Mouse (Mus musculus) midbrain, postnatal 0 days (tissue): ENCODE data around the gene Ska2. TPM values are rescaled to one million over a fixed set of nuclear protein-coding genes. Genes with fewer than 3 reads are reported as not detected.
A peak's percentile ranks its signal among the peaks of the same experiment; 100 is the strongest.

Experiments
- ATAC-seq: fragments of 200-750 bp; cut with Nextera tagmentation; 2 replicates; pipeline ENCODE4 v1.8.0; 2017; ENCODE audit warnings: moderate number of reproducible peaks, mild to moderate bottlenecking, moderate TSS enrichment, moderate library complexity; ENCODE audit not compliant: low FRiP score
- DNase-seq: peaks from one replicate; pipeline ENCODE4 v3.0.0-alpha.2; 2015; ENCODE audit warnings: low spot score
- H3K27ac ChIP-seq: fragments of 300-500 bp; sonication (generic); 2 replicates; pipeline ENCODE4 v1.5.1; 2014; ENCODE audit warnings: low read depth, mild to moderate bottlenecking, low read length, mixed read lengths
- H3K27me3 ChIP-seq: fragments of 300-500 bp; sonication (generic); 2 replicates; pipeline ENCODE4 v1.6.1; 2014; ENCODE audit warnings: low read length, control low read depth, mixed read lengths; ENCODE audit not compliant: insufficient read depth
- H3K36me3 ChIP-seq: fragments of 300-500 bp; sonication (generic); 2 replicates; pipeline ENCODE4 v1.6.1; 2014; ENCODE audit warnings: low read length, control low read depth, mixed read lengths; ENCODE audit not compliant: insufficient read depth
- H3K4me1 ChIP-seq: fragments of 300-500 bp; sonication (generic); 2 replicates; pipeline ENCODE4 v1.6.1; 2014; ENCODE audit warnings: mild to moderate bottlenecking, control low read depth, antibody characterized with exemption, low read length, mixed read lengths; ENCODE audit not compliant: insufficient read depth
- H3K4me2 ChIP-seq: fragments of 300-500 bp; sonication (generic); 2 replicates; pipeline ENCODE4 v1.6.1; 2014; ENCODE audit warnings: low read depth, mild to moderate bottlenecking, low read length, mixed read lengths; ENCODE audit not compliant: poor library complexity, severe bottlenecking
- H3K4me3 ChIP-seq: fragments of 300-500 bp; sonication (generic); 2 replicates; pipeline ENCODE4 v1.5.1; 2014; ENCODE audit warnings: low read depth, mild to moderate bottlenecking, low read length, moderate library complexity
- H3K9ac ChIP-seq: fragments of 300-500 bp; sonication (generic); replicated peaks from 2 replicates; pipeline ENCODE4 v1.6.1; 2014; ENCODE audit warnings: mild to moderate bottlenecking, low read length, moderate library complexity, mixed read lengths; ENCODE audit not compliant: poor library complexity, severe bottlenecking
- H3K9me3 ChIP-seq: fragments of 300-500 bp; sonication (generic); 2 replicates; pipeline ENCODE4 v1.6.1; 2016; ENCODE audit warnings: low read length, control low read depth
- CTCF ChIP-seq: IDR thresholded peaks from 2 replicates; pipeline ENCODE4 v1.5.1; 2016; ENCODE audit warnings: antibody characterized with exemption, mild to moderate bottlenecking
- WGBS: fragments of 180-500 bp; shearing (Covaris S2); extraction: QIAGEN DNeasy Blood & Tissue Kit; methylation state at CpG from one replicate; pipeline ENCODE4 v1.1.7; 2014; 5-methylcytosine and 5-hydroxymethylcytosine counted together
- polyA plus RNA-seq: library from polyadenylated mRNA; unstranded; fragments of >200 nt; fragmentation: Nextera tagmentation; extraction: Ambion mirVana; gene quantifications from 2 replicates; pipeline ENCODE4 v1.2.1, GENCODE M21; 2015
- total RNA-seq: library from RNA; depleted of rRNA; stranded (reverse); fragments of >200 nt; gene quantifications from 2 replicates; pipeline ENCODE4 v1.2.3, GENCODE M21; 2014

Gene Ska2
- total and polyA plus RNA-seq, 2 experiments from 2014 or later: 25.7 to 29.2 TPM

DNA sequence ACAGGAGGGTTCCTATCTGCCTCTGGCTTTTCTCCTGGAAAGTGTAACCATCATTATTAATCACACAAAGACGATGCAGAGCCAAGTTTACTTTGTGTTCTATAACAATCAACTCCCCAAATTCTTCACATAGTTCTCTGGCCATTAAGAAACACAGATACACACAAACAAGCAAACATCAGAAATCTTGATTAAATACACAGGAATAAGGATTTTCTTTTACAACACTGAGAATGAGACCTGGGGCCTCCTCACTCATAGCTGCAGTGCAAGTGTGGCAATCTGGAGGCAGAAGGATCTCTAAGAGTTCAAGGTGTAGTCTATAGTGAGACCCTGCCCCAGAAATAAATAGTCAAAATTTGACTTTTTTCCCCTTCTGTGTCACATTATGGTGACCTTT is 25.3 kb upstream of the Ska2 start:
- DNase-seq: no peak
- no peak for ATAC-seq
- H3K4me3 ChIP-seq: no peak overlapping the region
- H3K9ac ChIP-seq: no peak overlapping the region
- no peaks in the 10 kb centered on the region for H3K9me3 ChIP-seq
- no peak for TF ChIP-seq CTCF
- H3K4me2 ChIP-seq: no peak overlapping the region
- peaks cover 27% of the 10 kb centered on the region; the same call in 1 of the 2 replicates for H3K36me3 ChIP-seq
- H3K27me3 ChIP-seq: no peaks in the 10 kb centered on the region
- WGBS: 89% methylated on average over 1 of the region's 1 CpGs
- no peak overlapping the region for H3K27ac ChIP-seq
- H3K4me1 ChIP-seq: peaks cover 15% of the 10 kb centered on the region

DNA sequence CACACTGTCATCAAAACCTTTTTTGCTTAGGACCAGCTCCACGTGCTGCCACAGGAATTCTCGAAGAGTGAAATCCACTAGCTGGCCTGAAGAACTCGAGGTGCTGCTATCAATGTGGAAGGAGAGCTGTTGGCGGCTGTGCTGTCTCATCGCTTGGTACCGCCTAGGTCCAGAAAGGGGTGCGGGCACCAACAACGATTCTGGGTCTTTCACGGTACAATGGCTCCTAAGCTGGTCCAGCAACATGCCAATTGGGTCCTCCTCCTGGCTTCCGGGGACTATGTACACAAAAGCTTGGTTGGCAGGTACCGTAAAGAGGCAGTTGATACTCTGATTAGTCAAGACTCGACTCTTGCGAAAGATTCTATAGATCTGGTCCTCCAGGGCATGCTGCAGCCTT is 23.6 kb upstream of the Ska2 start:
- no peak overlapping the region for H3K27ac ChIP-seq
- DNase-seq: no peak
- peak overlapping the region; percentile 77; the same call in 1 of the 2 replicates for H3K4me3 ChIP-seq
- H3K4me1 ChIP-seq: peaks cover 15% of the 10 kb centered on the region
- ATAC-seq: no peak
- no peaks in the 10 kb centered on the region for H3K27me3 ChIP-seq
- H3K9me3 ChIP-seq: no peaks in the 10 kb centered on the region
- no peak overlapping the region for H3K9ac ChIP-seq
- WGBS: 91% methylated on average over 13 of the region's 13 CpGs
- no peak for TF ChIP-seq CTCF
- peak overlapping the region; percentile 95 for H3K4me2 ChIP-seq
- peaks cover 22% of the 10 kb centered on the region; the same call in 1 of the 2 replicates for H3K36me3 ChIP-seq

DNA sequence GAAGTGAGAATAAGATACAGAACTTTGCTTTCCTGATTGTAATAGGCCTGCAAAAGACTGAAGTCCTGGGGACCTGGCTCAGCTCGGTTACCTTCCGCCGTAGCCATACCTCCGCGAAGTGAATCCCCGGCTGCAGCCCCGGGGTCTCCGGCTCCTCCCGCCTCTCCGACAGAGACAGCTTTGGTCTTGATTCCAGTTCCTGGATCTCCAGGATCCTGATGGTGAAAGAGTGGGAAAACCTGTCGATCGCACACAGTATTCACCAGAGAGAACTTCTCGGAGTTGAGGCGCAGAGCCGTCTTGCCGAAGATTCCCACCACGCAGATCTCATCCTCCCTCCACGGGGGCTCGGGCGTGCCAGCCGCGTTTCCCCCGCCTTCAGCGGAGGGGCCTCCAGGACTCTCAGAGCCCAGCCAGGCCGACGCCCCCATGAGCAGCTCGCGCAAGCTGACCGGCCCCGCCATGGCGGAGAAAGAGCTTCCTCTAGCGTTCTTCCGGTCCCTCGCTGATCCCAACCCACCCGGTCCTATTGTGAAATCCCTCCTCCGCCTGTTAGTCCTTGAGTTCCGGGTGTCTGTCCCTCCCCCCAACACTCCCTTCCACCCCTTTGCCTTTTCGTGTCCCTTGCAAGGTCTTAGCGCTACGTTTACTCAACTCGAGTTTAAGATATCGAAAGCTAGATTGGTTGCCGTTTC is 22.6 kb upstream of the Ska2 start, which contains the start of gene Smg8:
Smg8 (minus strand) TSS at position 485 of the 695 bp plus-strand sequence.
- Histone ChIP-seq H3K4me1 (peaks cover 15% of the 10 kb centered on the region), H3K36me3 (peaks cover 13% of the 10 kb centered on the region; the same call in 1 of the 2 replicates), H3K9me3 (no peaks in the 10 kb centered on the region), H3K4me3 (peak within 1 kb of the TSS; percentile 77), H3K4me2 (peak within 1 kb of the TSS; percentile 95), H3K27me3 (no peaks in the 10 kb centered on the region), H3K9ac (peak within 1 kb of the TSS; percentile 79), H3K27ac (peak within 1 kb of the TSS; percentile 62; the same call in 1 of the 2 replicates)
- ATAC-seq (peak; percentile 76), DNase-seq (peak; percentile 88)
- no peak for TF ChIP-seq CTCF
- WGBS: 1% methylated on average over 43 of the region's 43 CpGs

- H3K27ac ChIP-seq: no peak overlapping the region
- peaks cover 10% of the 10 kb centered on the region; the same call in 1 of the 2 replicates for H3K36me3 ChIP-seq
- H3K4me2 ChIP-seq: peak overlapping the region; percentile 95
- no peak overlapping the region for H3K9ac ChIP-seq
- DNase-seq: no peak
- no peak for ATAC-seq
- peak overlapping the region; percentile 77 for H3K4me3 ChIP-seq
- no peak for TF ChIP-seq CTCF
- H3K9me3 ChIP-seq: no peaks in the 10 kb centered on the region
- WGBS: 60% methylated on average over 2 of the region's 2 CpGs
- H3K27me3 ChIP-seq: no peaks in the 10 kb centered on the region
- peaks cover 15% of the 10 kb centered on the region for H3K4me1 ChIP-seq
These were observed 21.9 kb upstream of the Ska2 start for GRCm38 (mm10) chr11:87087142-87087541.

DNA sequence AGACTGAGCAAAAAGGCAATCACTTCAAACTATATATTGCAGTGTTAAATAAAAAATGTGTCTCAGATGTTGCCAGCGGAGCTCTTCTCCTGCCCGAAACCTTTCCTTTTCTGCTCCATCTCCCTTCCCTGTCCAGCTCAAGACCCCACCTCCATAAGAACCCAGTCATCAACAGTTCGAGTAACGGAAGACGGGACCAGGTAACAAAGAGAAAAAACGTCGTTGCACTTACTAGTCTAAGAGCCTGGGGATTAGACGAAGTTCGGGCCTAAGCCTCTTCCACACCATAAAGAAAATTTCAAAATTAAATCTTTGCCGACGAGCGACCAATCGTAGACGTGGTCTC is 652 bp upstream of the Ska2 start, which contains the start of gene Prr11:
Prr11 (minus strand) TSS at position 300 of the 346 bp plus-strand sequence.
- 0% methylated on average over 14 of the region's 14 CpGs for WGBS
- DNase-seq (no peak), ATAC-seq (no peak)
- H3K27ac ChIP-seq: peak within 1 kb of the TSS; percentile 87
- H3K9me3 ChIP-seq: no peaks in the 10 kb centered on the region
- peak within 1 kb of the TSS; percentile 80 for H3K4me2 ChIP-seq
- H3K27me3 ChIP-seq: no peaks in the 10 kb centered on the region
- peak within 1 kb of the TSS; percentile 92 for H3K4me3 ChIP-seq
- TF ChIP-seq CTCF: no peak
- H3K4me1 ChIP-seq: peaks cover 3% of the 10 kb centered on the region; the same call in 1 of the 2 replicates
- peak within 1 kb of the TSS; percentile 92 for H3K9ac ChIP-seq
- no peaks in the 10 kb centered on the region for H3K36me3 ChIP-seq

- under 1% methylated on average over 42 of the region's 42 CpGs for WGBS
- no peaks in the 10 kb centered on the region for H3K27me3 ChIP-seq
- no peaks in the 10 kb centered on the region for H3K9me3 ChIP-seq
- no peaks in the 10 kb centered on the region for H3K36me3 ChIP-seq
- peak overlapping the region; percentile 87 for H3K27ac ChIP-seq
- H3K4me3 ChIP-seq: peak overlapping the region; percentile 92
- H3K4me2 ChIP-seq: peak overlapping the region; percentile 80
- TF ChIP-seq CTCF: no peak
- no peak; the same call in 1 of the 2 replicates for ATAC-seq
- peak; percentile 54 for DNase-seq
- H3K4me1 ChIP-seq: peaks cover 3% of the 10 kb centered on the region; the same call in 1 of the 2 replicates
- H3K9ac ChIP-seq: peak overlapping the region; percentile 92
These were observed 611 bp downstream of the Ska2 start for GRCm38 (mm10) chr11:87109519-87110171.
